Mouse (Mus musculus) CH12.LX (cell line): ENCODE data around the gene Ubxn10. TPM values are rescaled to one million over a fixed set of nuclear protein-coding genes. Genes with fewer than 3 reads are reported as not detected.

Experiments
- DNase-seq: peaks from one replicate; pipeline ENCODE4 v3.0.0-alpha.2; 2013; ENCODE audit errors: extremely low read depth
- H3K27ac ChIP-seq: 2 replicates; pipeline ENCODE4 v1.5.1; 2012; ENCODE audit warnings: low read depth, mild to moderate bottlenecking, control low read depth, moderate library complexity; ENCODE audit not compliant: insufficient read depth
- H3K27me3 ChIP-seq: replicated peaks from 2 replicates; pipeline ENCODE3; 2012; ENCODE audit warnings: inconsistent platforms
- H3K36me3 ChIP-seq, 2 experiments: replicated peaks in 1 of 2; 2 replicates each; pipeline versions ENCODE3 to v1.6.1; 2012; ENCODE audit warnings: inconsistent platforms in 1 of 2, low read length in 1 of 2, mild to moderate bottlenecking in 1 of 2, mixed read lengths in 1 of 2, moderate library complexity in 1 of 2; ENCODE audit not compliant: control insufficient read depth in 1 of 2, insufficient read depth in 1 of 2
- H3K4me1 ChIP-seq, 2 experiments: 2 replicates each; pipeline ENCODE4 v1.6.1; 2012; ENCODE audit warnings: inconsistent platforms in 1 of 2, moderate library complexity in 1 of 2; ENCODE audit not compliant: insufficient read depth in 2 of 2, control insufficient read depth in 1 of 2
- H3K4me2 ChIP-seq: 2 replicates; pipeline ENCODE4 v1.6.1; 2012; ENCODE audit warnings: low read depth, mild to moderate bottlenecking, control low read depth; ENCODE audit not compliant: poor library complexity, insufficient read depth, severe bottlenecking
- H3K4me3 ChIP-seq, 3 experiments: fragments of 150-350 bp in 1 of 3; sonication (generic) in 1 of 3; replicated peaks in 1 of 3; 2 replicates each; pipeline versions ENCODE3 to v1.5.1; 2011 to 2012; ENCODE audit warnings: low read depth in 2 of 3, low read length in 2 of 3, mild to moderate bottlenecking in 2 of 3, moderate library complexity in 2 of 3, control low read depth in 1 of 3, improper control_type of control experiment in 1 of 3, inconsistent platforms in 1 of 3, mixed read lengths in 1 of 3; ENCODE audit not compliant: poor library complexity in 1 of 3
- H3K79me2 ChIP-seq: replicated peaks from 2 replicates; pipeline ENCODE4 v1.6.1; 2012; ENCODE audit warnings: mild to moderate bottlenecking, moderate library complexity; ENCODE audit not compliant: control insufficient read depth, poor library complexity, insufficient read depth, severe bottlenecking; ENCODE audit errors: extremely low read depth
- H3K9ac ChIP-seq: 2 replicates; pipeline ENCODE4 v1.6.1; 2012; ENCODE audit warnings: low read depth, mild to moderate bottlenecking, control low read depth, moderate library complexity; ENCODE audit not compliant: insufficient read depth
- H3K9me3 ChIP-seq: replicated peaks from 2 replicates; pipeline ENCODE3; 2012; ENCODE audit warnings: low read length, inconsistent platforms, mixed read lengths
- CTCF ChIP-seq, 2 experiments: IDR thresholded peaks in 1 of 2; conservative IDR thresholded peaks in 1 of 2; 2 replicates each; pipeline ENCODE4 v1.5.1; 2011 to 2012; ENCODE audit warnings: low read depth in 2 of 2, low read length in 2 of 2, improper control_type of control experiment in 1 of 2, inconsistent platforms in 1 of 2, mild to moderate bottlenecking in 1 of 2, moderate library complexity in 1 of 2
- E2F4 ChIP-seq: IDR thresholded peaks from 2 replicates; pipeline ENCODE4 v1.6.1; 2011; ENCODE audit warnings: low read depth, low read length, improper control_type of control experiment; ENCODE audit not compliant: insufficient replicate concordance
- ELF1 ChIP-seq: IDR thresholded peaks from 2 replicates; pipeline ENCODE4 v1.6.1; 2014; ENCODE audit warnings: low read depth, mild to moderate bottlenecking, inconsistent platforms, low read length, improper control_type of control experiment
- GABPA ChIP-seq: IDR thresholded peaks from 2 replicates; pipeline ENCODE4 v1.6.1; 2012; ENCODE audit warnings: low read depth, low read length, improper control_type of control experiment, inconsistent platforms; ENCODE audit not compliant: insufficient replicate concordance
- JUN ChIP-seq: IDR thresholded peaks from 2 replicates; pipeline ENCODE4 v1.6.1; 2011; ENCODE audit warnings: low read depth, mild to moderate bottlenecking, low read length, improper control_type of control experiment, moderate library complexity; ENCODE audit not compliant: insufficient read depth
- MAX ChIP-seq: IDR thresholded peaks from 2 replicates; pipeline ENCODE4 v1.6.1; 2011; ENCODE audit warnings: low read length, improper control_type of control experiment
- MAZ ChIP-seq: IDR thresholded peaks from 2 replicates; pipeline ENCODE4 v1.6.1; 2012; ENCODE audit warnings: low read depth, mild to moderate bottlenecking, inconsistent platforms, low read length, improper control_type of control experiment, moderate library complexity
- NELFE ChIP-seq: IDR thresholded peaks from 2 replicates; pipeline ENCODE4 v1.6.1; 2011; ENCODE audit warnings: low read depth, low read length, improper control_type of control experiment
- POLR2A ChIP-seq: IDR thresholded peaks from 2 replicates; pipeline ENCODE4 v1.6.1; 2011; ENCODE audit warnings: low read depth, mild to moderate bottlenecking, improper control_type of control experiment, low read length
- RAD21 ChIP-seq: IDR thresholded peaks from 2 replicates; pipeline ENCODE4 v1.6.1; 2011; ENCODE audit warnings: low read depth, mild to moderate bottlenecking, low read length, improper control_type of control experiment, moderate library complexity
- RCOR1 ChIP-seq: conservative IDR thresholded peaks from 2 replicates; pipeline ENCODE4 v1.6.1; 2012; ENCODE audit warnings: low read depth, mild to moderate bottlenecking, inconsistent platforms, low read length, improper control_type of control experiment
- SIN3A ChIP-seq: IDR thresholded peaks from 2 replicates; pipeline ENCODE4 v1.6.1; 2012; ENCODE audit warnings: low read length, improper control_type of control experiment, inconsistent platforms
- SMC3 ChIP-seq: IDR thresholded peaks from 2 replicates; pipeline ENCODE4 v1.6.1; 2011; ENCODE audit warnings: low read depth, low read length, improper control_type of control experiment
- TBP ChIP-seq: conservative IDR thresholded peaks from 2 replicates; pipeline ENCODE4 v1.6.1; 2011; ENCODE audit warnings: low read depth, low read length, improper control_type of control experiment
- UBTF ChIP-seq: IDR thresholded peaks from 2 replicates; pipeline ENCODE4 v1.6.1; 2012; ENCODE audit warnings: low read depth, mild to moderate bottlenecking, inconsistent platforms, low read length, improper control_type of control experiment, moderate library complexity
- ZC3H11A ChIP-seq: IDR thresholded peaks from 2 replicates; pipeline ENCODE4 v1.6.1; 2012; ENCODE audit warnings: low read depth, mild to moderate bottlenecking, inconsistent platforms, low read length, improper control_type of control experiment
- dilution Hi-C: fragments of 300-500 bp; cut with MboI; formaldehyde crosslinking; loops from 2 replicates; pipeline ENCODE4 v1.14.3; 2020; ENCODE audit warnings: low sequenced_read_pairs; ENCODE audit not compliant: extremely low pct_unique_long_range_greater_than_20kb, extremely low pct_ligation_motif_present
- in situ Hi-C: fragments of 300-500 bp; cut with MboI; formaldehyde crosslinking; loops from 3 replicates; pipeline ENCODE4 v1.14.3; 2019; ENCODE audit warnings: low sequenced_read_pairs, low pct_ligation_motif_present, low pct_unique_long_range_greater_than_20kb, mixed read lengths
- polyA plus RNA-seq: library from polyadenylated mRNA; unstranded; fragments of >175 nt; gene quantifications from 2 replicates; pipeline ENCODE4 v1.2.1, GENCODE M21; 2012; ENCODE audit warnings: low read depth; ENCODE audit not compliant: insufficient read length
- total RNA-seq, 2 experiments: library from RNA; depleted of rRNA; stranded (reverse); fragments of 300-350 nt in 1 of 2; fragments of >200 nt in 1 of 2; gene quantifications; 2 replicates each; pipeline ENCODE4 v1.2.3; 2012 to 2014

Ubxn10 gene
- total and polyA plus RNA-seq, 3 experiments, result not detected

DNA sequence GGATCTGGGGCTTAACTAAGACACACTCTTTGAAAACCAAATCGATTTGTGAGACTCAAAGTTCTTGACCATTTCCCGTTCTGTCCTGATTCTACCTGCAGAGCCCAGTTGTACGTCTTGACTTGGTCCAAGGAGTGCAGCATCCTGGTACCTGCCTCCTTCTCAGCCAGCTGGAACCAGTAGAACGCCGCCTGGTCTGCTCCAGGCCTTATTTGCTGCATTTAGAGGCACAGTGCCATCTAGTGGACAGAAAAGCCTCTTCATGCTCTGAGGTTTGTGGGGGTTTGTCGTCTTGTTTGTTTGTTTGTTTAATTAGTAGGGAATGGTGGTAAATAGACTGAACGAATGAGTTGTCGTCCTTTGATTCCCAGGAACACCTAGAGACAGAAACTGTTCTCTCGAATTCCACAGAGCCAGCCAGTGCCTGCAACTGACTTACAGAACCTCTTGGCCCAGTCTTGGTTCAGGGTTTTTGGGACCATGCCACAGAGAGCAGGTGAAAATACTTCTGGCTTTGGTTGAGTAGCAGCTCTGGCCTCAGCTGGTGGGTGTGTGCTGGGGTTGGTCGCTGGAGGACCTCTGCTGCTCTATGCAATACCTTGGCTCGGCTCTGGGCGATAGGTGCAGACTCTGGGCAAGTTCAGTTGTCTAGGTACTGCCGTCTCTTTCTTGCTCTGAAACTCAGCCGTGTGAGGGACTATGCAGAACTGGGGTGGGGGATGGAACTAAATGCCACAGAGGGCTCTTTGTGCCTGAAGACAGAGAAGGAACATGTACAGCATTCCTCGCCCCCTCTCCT, 36.6 kb downstream of the Ubxn10 start:
- TF ChIP-seq JUN (no peak), UBTF (no peak), E2F4 (no peak), SIN3A (no peak), GABPA (no peak), MAZ (no peak), TBP (no peak), SMC3 (peak; percentile 82), ZC3H11A (no peak), CTCF (conservative IDR thresholded peaks at IDR 0.05 in 1 of 2, IDR thresholded peaks at IDR 0.05 in 1 of 2; ENCODE audit: low read depth in 2 of 2, low read length in 2 of 2) (peak; percentile 81 to 84), RAD21 (peak; percentile 67)
- TF ChIP-seq, all 38 proteins: peak for 3
- Histone ChIP-seq H3K9me3 (peaks cover 3% of the 10 kb centered on the region), H3K79me2 (no peaks in the 10 kb centered on the region), H3K27ac (no peak overlapping the region), H3K4me3 (no peak overlapping the region), H3K4me1 (no peaks in the 10 kb centered on the region), H3K9ac (no peak overlapping the region), H3K36me3 (no peaks in the 10 kb centered on the region), H3K27me3 (peaks cover 76% of the 10 kb centered on the region), H3K4me2 (no peak overlapping the region)
- peak; percentile 35 for DNase-seq
- dilution Hi-C loops, result no loop called here
- in situ Hi-C loops, result no loop called here

- Histone ChIP-seq H3K4me2 (no peak overlapping the region), H3K4me3 (no peak overlapping the region), H3K27ac (no peak overlapping the region), H3K36me3 (no peaks in the 10 kb centered on the region), H3K27me3 (peaks cover 78% of the 10 kb centered on the region), H3K79me2 (no peaks in the 10 kb centered on the region), H3K9me3 (peaks cover 3% of the 10 kb centered on the region), H3K4me1 (no peaks in the 10 kb centered on the region), H3K9ac (no peak overlapping the region)
- TF ChIP-seq TBP (no peak), ELF1 (no peak), NELFE (no peak), MAX (no peak), JUN (no peak), UBTF (no peak), RCOR1 (no peak), ZC3H11A (no peak), POLR2A (no peak), CTCF (conservative IDR thresholded peaks at IDR 0.05 in 1 of 2, IDR thresholded peaks at IDR 0.05 in 1 of 2; ENCODE audit: low read depth in 2 of 2, low read length in 2 of 2) (no peak)
- in situ Hi-C loops (no loop called here), dilution Hi-C loops (no loop called here)
- no peak for DNase-seq
Measured at GRCm38 (mm10) chr4:138698296-138698695, 38.7 kb downstream of the Ubxn10 start.
